Mouse (Mus musculus) right cerebral cortex, postnatal 10 days (tissue): ENCODE data around the gene Tdrd7.

Experiments used
- DNase-seq, 2 experiments: peaks; one replicate each; pipeline ENCODE4 v3.0.0; 2021; ENCODE audit warnings: low spot score in 2 of 2

The Tdrd7 gene

GRCm38 (mm10) chr4:45972448-45972854, 7.3 kb downstream of the Tdrd7 start:
- peak; percentile 70 to 72 for DNase-seq

GRCm38 (mm10) chr4:45972951-45973350, 7.8 kb downstream of the Tdrd7 start:
- DNase-seq, result no peak

- DNase-seq, result no peak
Measured at GRCm38 (mm10) chr4:45976931-45977667, 12.0 kb downstream of the Tdrd7 start.

GRCm38 (mm10) chr4:45979916-45980315, 14.8 kb downstream of the Tdrd7 start:
- DNase-seq, result no peak

- DNase-seq, result no peak
Measured at GRCm38 (mm10) chr4:45981054-45981453, 15.9 kb downstream of the Tdrd7 start.

- no peak for DNase-seq
Measured at GRCm38 (mm10) chr4:45990427-45991135, 25.4 kb downstream of the Tdrd7 start.

GRCm38 (mm10) chr4:45998536-45998935, 33.4 kb downstream of the Tdrd7 start:
- peak in 1 of 2 experiments; percentile 37 for DNase-seq

GRCm38 (mm10) chr4:46008142-46008793, 43.1 kb downstream of the Tdrd7 start:
- DNase-seq, result no peak

- DNase-seq, result no peak
Measured at GRCm38 (mm10) chr4:46011698-46012097, 46.6 kb downstream of the Tdrd7 start.

GRCm38 (mm10) chr4:46015605-46016004, 50.5 kb downstream of the Tdrd7 start:
- no peak for DNase-seq

- DNase-seq, result no peak
Measured at GRCm38 (mm10) chr4:46023021-46023481, 57.9 kb downstream of the Tdrd7 start.

GRCm38 (mm10) chr4:46025893-46026292, 60.8 kb downstream of the Tdrd7 start:
- peak; percentile 50 to 56 for DNase-seq

- no peak for DNase-seq
Measured at GRCm38 (mm10) chr4:46028224-46028623, 63.1 kb downstream of the Tdrd7 start.

- DNase-seq, result no peak
Measured at GRCm38 (mm10) chr4:46028781-46029180, 63.6 kb downstream of the Tdrd7 start.

- DNase-seq, result no peak
Measured at GRCm38 (mm10) chr4:46029552-46029951, 64.4 kb downstream of the Tdrd7 start.

GRCm38 (mm10) chr4:46032448-46032847, 67.3 kb downstream of the Tdrd7 start:
- DNase-seq, result no peak

- no peak for DNase-seq
Measured at GRCm38 (mm10) chr4:46033197-46033596, 68.1 kb downstream of the Tdrd7 start.

- DNase-seq, result no peak
Measured at GRCm38 (mm10) chr4:46038591-46038891, 73.4 kb downstream of the Tdrd7 start.

- peak in 1 of 2 experiments; percentile 61 for DNase-seq
Measured at GRCm38 (mm10) chr4:46038892-46039751, 74.0 kb downstream of the Tdrd7 start, which contains the start of gene Tmod1. Gene Tmod1, plus strand, starts transcription at chr4:46038935.

- DNase-seq, result no peak
Measured at GRCm38 (mm10) chr4:46039899-46040298, 74.8 kb downstream of the Tdrd7 start.

GRCm38 (mm10) chr4:46040594-46041192, 75.6 kb downstream of the Tdrd7 start:
- DNase-seq, result no peak
